Mouse (Mus musculus): ENCODE measurements around the gene Zfp512b. TPM values are rescaled to one million over a fixed set of nuclear protein-coding genes. Genes with fewer than 3 reads are reported as not detected.

Gene Zfp512b
- polyA plus RNA-seq, 1 experiment from 2014 or later: 60.7 TPM

DNA sequence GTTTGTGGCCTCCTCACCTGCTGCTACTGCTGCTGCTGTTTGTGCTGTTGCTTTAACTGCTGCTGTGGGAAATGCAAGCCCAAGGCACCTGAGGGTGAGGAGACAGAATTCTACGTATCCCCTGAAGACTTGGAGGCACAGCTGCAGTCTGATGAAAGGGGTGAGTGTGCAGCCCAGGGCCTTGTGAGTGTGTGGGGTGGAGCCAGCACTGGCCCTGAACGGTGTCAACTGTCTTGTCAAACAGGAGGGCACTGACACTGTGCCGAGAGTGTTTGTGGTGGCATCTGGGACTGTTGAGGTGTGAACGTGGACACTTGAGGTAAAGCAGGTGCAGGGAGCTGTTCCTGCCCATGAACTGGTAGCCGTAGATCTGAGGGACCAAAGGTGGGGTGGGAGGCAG is 43.9 kb downstream of the Zfp512b start:
- ATAC-seq (replicated peaks; ENCODE audit: low FRiP score) (no peak), DNase-seq (ENCODE audit: low spot score) (no peak)
- Histone ChIP-seq H3K4me3 (ENCODE audit: low read depth, low read length) (no peak overlapping the region), H3K4me2 (ENCODE audit: low read depth, low read length, severe bottlenecking) (no peak overlapping the region), H3K27me3 (ENCODE audit: control insufficient read depth, insufficient read depth, low read length) (no peaks in the 10 kb centered on the region), H3K9me3 (ENCODE audit: control insufficient read depth, low read length) (no peaks in the 10 kb centered on the region), H3K36me3 (ENCODE audit: control insufficient read depth, insufficient read depth, low read length) (peaks cover 13% of the 10 kb centered on the region), H3K4me1 (replicated peaks; ENCODE audit: control insufficient read depth, insufficient read depth, low read length) (no peaks in the 10 kb centered on the region), H3K9ac (ENCODE audit: low read length) (no peak overlapping the region), H3K27ac (ENCODE audit: low read depth, low read length) (no peak overlapping the region)
- WGBS: 94% methylated on average over 5 of the region's 5 CpGs

DNA sequence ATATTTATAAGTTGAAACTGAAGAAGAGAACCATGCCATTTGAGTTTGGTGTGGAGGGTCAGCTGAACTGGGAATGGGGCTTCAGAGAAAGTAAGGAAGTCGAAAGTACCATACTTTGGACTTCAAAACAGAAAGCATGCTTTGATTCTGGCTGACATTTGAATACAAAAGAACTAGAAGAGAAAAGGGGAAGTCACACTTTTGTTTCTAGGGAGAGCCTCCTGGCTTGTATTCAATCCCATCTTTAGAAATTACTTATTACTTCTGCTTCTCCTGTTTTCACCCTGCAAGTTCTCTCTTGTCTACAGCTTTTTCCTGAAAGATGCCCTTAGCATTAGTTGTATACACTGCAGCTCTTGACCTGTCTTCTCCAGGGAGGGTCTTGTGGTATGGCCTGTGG is 44.4 kb downstream of the Zfp512b start:
- H3K4me2 ChIP-seq (ENCODE audit: low read depth, low read length, severe bottlenecking): no peak overlapping the region
- H3K9ac ChIP-seq (ENCODE audit: low read length): no peak overlapping the region
- H3K36me3 ChIP-seq (ENCODE audit: control insufficient read depth, insufficient read depth, low read length): peaks cover 13% of the 10 kb centered on the region
- H3K27me3 ChIP-seq (ENCODE audit: control insufficient read depth, insufficient read depth, low read length): no peaks in the 10 kb centered on the region
- no peaks in the 10 kb centered on the region for H3K4me1 ChIP-seq (replicated peaks; ENCODE audit: control insufficient read depth, insufficient read depth, low read length)
- H3K9me3 ChIP-seq (ENCODE audit: control insufficient read depth, low read length): no peaks in the 10 kb centered on the region
- 81% methylated on average over 1 of the region's 1 CpGs for WGBS
- DNase-seq (ENCODE audit: low spot score) (no peak), ATAC-seq (replicated peaks; ENCODE audit: low FRiP score) (no peak)
- no peak overlapping the region for H3K27ac ChIP-seq (ENCODE audit: low read depth, low read length)
- H3K4me3 ChIP-seq (ENCODE audit: low read depth, low read length): no peak overlapping the region

DNA sequence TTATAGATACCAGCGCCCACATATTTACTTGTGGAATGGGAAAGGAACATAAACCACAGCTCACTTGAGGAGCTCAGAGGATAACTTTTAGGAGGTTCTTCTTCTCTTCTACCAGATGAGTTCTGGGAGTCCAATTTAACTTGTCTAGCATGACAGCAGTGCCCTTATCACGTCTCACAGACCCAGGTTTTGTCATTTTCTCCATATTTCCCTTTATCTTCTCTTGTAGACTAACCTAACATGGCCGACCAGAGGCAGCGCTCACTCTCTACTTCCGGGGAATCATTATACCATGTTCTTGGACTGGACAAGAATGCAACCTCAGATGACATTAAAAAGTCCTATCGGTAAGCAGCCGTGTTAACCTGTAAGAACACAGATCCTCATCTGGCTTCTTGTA is 46.5 kb downstream of the Zfp512b start:
- Histone ChIP-seq H3K4me1 (replicated peaks; ENCODE audit: control insufficient read depth, insufficient read depth, low read length) (no peaks in the 10 kb centered on the region), H3K36me3 (ENCODE audit: control insufficient read depth, insufficient read depth, low read length) (peaks cover 13% of the 10 kb centered on the region), H3K27ac (ENCODE audit: low read depth, low read length) (no peak overlapping the region), H3K9ac (ENCODE audit: low read length) (no peak overlapping the region), H3K4me2 (ENCODE audit: low read depth, low read length, severe bottlenecking) (no peak overlapping the region), H3K27me3 (ENCODE audit: control insufficient read depth, insufficient read depth, low read length) (no peaks in the 10 kb centered on the region), H3K9me3 (ENCODE audit: control insufficient read depth, low read length) (no peaks in the 10 kb centered on the region), H3K4me3 (ENCODE audit: low read depth, low read length) (no peak overlapping the region)
- 95% methylated on average over 7 of the region's 7 CpGs for WGBS
- no peak for DNase-seq (ENCODE audit: low spot score)
- ATAC-seq (replicated peaks; ENCODE audit: low FRiP score): no peak

DNA sequence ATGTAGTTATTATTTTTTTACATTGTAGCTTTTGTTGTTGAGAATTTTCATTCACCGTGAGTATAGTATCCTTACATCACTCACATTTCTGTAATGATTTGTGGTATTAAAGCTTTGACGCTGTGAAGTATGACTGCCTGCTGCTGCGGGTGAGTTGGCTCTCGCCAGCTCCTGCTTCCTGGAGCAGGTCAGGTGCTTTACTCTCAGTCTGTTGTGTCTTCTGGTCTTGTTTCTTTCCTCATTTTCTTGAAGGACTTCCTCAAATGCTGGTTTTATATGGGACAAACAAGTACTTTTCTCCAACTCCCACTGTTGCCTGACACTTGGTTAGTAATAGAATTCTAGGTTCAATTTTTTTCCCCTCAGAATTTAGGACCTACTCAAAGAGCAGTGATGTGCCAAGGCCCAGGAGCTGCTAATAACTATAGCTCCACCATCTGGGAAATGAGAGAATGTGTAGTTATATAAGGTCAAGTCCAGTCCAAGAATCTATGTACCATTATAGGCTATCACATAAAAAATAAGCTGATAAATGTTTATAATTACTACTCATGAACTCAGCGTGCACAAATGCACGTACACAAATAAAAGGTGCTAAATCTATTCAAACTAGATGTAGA is 50.7 kb downstream of the Zfp512b start:
- ATAC-seq (replicated peaks; ENCODE audit: low FRiP score) (no peak), DNase-seq (ENCODE audit: low spot score) (no peak)
- WGBS: 92% methylated on average over 6 of the region's 6 CpGs
- Histone ChIP-seq H3K9ac (ENCODE audit: low read length) (no peak overlapping the region), H3K36me3 (ENCODE audit: control insufficient read depth, insufficient read depth, low read length) (0 out of 2 replicates have a peak, but pooled peaks cover 2% of the 10 kb centered on the region), H3K27ac (ENCODE audit: low read depth, low read length) (no peak overlapping the region), H3K4me2 (ENCODE audit: low read depth, low read length, severe bottlenecking) (no peak overlapping the region), H3K4me1 (replicated peaks; ENCODE audit: control insufficient read depth, insufficient read depth, low read length) (no peaks in the 10 kb centered on the region), H3K4me3 (ENCODE audit: low read depth, low read length) (no peak overlapping the region), H3K9me3 (ENCODE audit: control insufficient read depth, low read length) (no peaks in the 10 kb centered on the region), H3K27me3 (ENCODE audit: control insufficient read depth, insufficient read depth, low read length) (no peaks in the 10 kb centered on the region)

DNA sequence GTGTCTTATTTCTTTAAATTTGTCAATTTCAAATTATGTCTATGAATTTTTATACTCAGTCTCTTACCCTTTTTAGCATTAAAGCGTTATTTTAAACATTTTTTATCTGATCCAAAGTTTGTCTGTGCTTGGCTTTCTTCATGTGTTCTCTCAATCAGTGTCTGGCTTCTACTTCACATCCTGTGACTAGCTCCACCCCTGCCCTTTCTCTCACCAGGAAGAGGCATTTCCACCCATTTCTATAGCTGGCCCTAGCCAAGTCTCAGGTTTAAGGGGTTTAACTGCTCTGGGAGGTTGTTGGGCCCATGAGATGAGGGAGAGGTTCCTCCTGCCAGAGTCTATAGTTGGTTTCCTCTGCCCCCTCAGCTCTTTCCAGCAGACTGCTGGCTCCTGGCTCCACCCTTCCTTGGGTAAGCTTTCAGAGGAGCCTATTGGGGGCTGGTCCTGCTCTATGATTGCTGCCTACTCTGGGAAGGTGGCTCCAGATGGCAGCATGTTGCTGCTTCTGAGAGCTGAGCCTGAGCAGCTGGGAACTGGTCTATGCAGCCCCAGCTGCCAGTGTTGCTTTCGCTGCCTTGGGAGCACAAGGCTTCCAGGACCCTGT is 55.1 kb downstream of the Zfp512b start:
- no peak overlapping the region for H3K9ac ChIP-seq (ENCODE audit: low read length)
- no peaks in the 10 kb centered on the region for H3K27me3 ChIP-seq (ENCODE audit: control insufficient read depth, insufficient read depth, low read length)
- WGBS: 93% methylated on average over 2 of the region's 2 CpGs
- no peaks in the 10 kb centered on the region for H3K4me1 ChIP-seq (replicated peaks; ENCODE audit: control insufficient read depth, insufficient read depth, low read length)
- H3K27ac ChIP-seq (ENCODE audit: low read depth, low read length): no peak overlapping the region
- H3K36me3 ChIP-seq (ENCODE audit: control insufficient read depth, insufficient read depth, low read length): no peaks in the 10 kb centered on the region
- no peak for ATAC-seq (replicated peaks; ENCODE audit: low FRiP score)
- H3K4me3 ChIP-seq (ENCODE audit: low read depth, low read length): no peak overlapping the region
- no peak overlapping the region for H3K4me2 ChIP-seq (ENCODE audit: low read depth, low read length, severe bottlenecking)
- H3K9me3 ChIP-seq (ENCODE audit: control insufficient read depth, low read length): no peaks in the 10 kb centered on the region
- DNase-seq (ENCODE audit: low spot score): no peak

DNA sequence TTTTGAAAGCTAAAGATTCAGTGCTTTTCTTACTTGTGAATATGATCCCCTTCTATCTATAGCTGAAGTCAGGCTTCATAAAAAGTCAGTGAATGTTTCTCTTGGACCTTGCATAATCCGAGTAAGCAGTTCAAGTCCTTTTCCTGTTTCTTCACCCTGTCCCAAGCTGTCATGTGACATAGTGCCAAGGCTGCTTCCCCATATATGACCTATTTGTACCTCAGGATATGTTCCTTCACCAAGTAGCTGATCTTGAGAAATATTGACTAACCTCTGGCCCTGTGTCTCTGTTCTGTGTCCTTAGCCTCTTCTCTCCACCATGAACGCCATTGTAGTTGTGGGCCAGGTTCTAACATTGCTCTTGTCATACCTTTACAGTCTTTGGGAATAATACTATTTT is 56.2 kb downstream of the Zfp512b start:
- Histone ChIP-seq H3K4me3 (ENCODE audit: low read depth, low read length) (no peak overlapping the region), H3K27ac (ENCODE audit: low read depth, low read length) (no peak overlapping the region), H3K9ac (ENCODE audit: low read length) (no peak overlapping the region), H3K9me3 (ENCODE audit: control insufficient read depth, low read length) (no peaks in the 10 kb centered on the region), H3K4me1 (replicated peaks; ENCODE audit: control insufficient read depth, insufficient read depth, low read length) (no peaks in the 10 kb centered on the region), H3K27me3 (ENCODE audit: control insufficient read depth, insufficient read depth, low read length) (no peaks in the 10 kb centered on the region), H3K4me2 (ENCODE audit: low read depth, low read length, severe bottlenecking) (no peak overlapping the region), H3K36me3 (ENCODE audit: control insufficient read depth, insufficient read depth, low read length) (no peaks in the 10 kb centered on the region)
- DNase-seq (ENCODE audit: low spot score) (no peak), ATAC-seq (replicated peaks; ENCODE audit: low FRiP score) (no peak)
- WGBS: 95% methylated on average over 2 of the region's 2 CpGs

DNA sequence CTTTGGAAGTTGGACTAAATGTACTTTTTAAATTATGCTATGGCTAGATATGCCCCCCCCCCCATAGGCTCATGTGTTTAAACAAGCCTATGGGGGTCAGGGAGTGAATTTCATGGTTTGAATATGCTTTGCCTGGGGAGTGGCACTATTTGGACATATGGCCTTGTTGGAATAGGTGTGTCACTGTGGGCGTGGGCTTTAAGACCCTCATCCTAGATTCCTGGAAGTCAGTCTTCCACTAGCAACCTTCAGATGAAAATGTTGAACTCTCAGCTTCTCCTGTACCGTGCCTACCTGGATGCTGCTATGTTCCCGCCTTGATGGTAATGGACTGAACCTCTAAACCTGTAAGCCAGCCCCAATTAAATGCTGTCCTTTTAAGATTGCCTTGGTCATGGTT is 60.0 kb downstream of the Zfp512b start:
- DNase-seq (ENCODE audit: low spot score): no peak
- Histone ChIP-seq H3K27ac (ENCODE audit: low read depth, low read length) (no peak overlapping the region), H3K36me3 (ENCODE audit: control insufficient read depth, insufficient read depth, low read length) (no peaks in the 10 kb centered on the region; the same call in 1 of the 2 replicates), H3K4me3 (ENCODE audit: low read depth, low read length) (no peak overlapping the region), H3K27me3 (ENCODE audit: control insufficient read depth, insufficient read depth, low read length) (no peaks in the 10 kb centered on the region), H3K4me1 (replicated peaks; ENCODE audit: control insufficient read depth, insufficient read depth, low read length) (no peaks in the 10 kb centered on the region), H3K9me3 (ENCODE audit: control insufficient read depth, low read length) (no peaks in the 10 kb centered on the region; the same call in 1 of the 2 replicates), H3K4me2 (ENCODE audit: low read depth, low read length, severe bottlenecking) (no peak overlapping the region), H3K9ac (ENCODE audit: low read length) (no peak overlapping the region)
- no peak for ATAC-seq (replicated peaks; ENCODE audit: low FRiP score)
- WGBS: 95% methylated on average over 3 of the region's 3 CpGs

All from forebrain, embryonic 11.5 days (tissue).